Mouse (Mus musculus): ENCODE results near the gene Senp7. TPM values are rescaled to one million over a fixed set of nuclear protein-coding genes. Genes with fewer than 3 reads are reported as not detected.

Senp7 gene
- polyA plus RNA-seq, 1 experiment from 2014 or later = 10.5 TPM

DNA sequence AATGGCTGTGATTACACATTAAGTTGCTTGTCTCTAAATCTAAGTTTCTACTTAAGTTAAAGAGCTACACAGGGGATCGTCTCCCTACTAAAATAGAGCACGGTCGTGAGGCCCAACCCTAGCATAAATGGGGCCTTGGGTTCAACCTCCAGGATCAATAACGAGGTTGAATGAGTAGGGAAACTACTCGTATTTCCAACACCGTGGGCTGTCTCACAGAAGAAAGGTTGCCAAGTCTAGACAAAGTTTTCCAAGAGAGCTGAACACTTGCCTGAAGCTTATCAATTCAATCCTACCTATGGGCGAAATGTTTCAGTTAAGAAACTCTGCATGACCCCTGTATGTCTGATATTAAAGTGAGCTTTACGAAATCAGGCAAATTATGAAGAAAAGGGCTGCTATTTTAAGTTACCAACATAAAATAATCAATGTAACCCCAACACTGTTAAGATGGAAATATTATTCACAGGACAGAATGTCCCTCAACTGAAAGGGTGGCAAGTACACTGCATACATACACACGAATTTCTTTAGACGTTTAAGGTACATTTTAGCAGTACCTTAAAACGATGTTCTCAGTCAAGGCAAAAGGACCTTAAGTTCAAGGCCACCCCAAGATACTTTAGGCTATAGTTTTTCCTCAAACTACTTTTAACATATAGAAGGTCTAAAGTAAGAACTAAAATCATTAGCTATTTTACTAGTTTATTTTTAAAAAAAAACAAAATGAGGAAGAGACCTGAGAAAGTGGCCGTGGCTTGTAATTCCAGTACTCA is 20.1 kb upstream of the Senp7 start:
- ATAC-seq = no peak
- no peak for TF ChIP-seq CTCF (IDR thresholded peaks at IDR 0.05; ENCODE audit: low read depth)

DNA sequence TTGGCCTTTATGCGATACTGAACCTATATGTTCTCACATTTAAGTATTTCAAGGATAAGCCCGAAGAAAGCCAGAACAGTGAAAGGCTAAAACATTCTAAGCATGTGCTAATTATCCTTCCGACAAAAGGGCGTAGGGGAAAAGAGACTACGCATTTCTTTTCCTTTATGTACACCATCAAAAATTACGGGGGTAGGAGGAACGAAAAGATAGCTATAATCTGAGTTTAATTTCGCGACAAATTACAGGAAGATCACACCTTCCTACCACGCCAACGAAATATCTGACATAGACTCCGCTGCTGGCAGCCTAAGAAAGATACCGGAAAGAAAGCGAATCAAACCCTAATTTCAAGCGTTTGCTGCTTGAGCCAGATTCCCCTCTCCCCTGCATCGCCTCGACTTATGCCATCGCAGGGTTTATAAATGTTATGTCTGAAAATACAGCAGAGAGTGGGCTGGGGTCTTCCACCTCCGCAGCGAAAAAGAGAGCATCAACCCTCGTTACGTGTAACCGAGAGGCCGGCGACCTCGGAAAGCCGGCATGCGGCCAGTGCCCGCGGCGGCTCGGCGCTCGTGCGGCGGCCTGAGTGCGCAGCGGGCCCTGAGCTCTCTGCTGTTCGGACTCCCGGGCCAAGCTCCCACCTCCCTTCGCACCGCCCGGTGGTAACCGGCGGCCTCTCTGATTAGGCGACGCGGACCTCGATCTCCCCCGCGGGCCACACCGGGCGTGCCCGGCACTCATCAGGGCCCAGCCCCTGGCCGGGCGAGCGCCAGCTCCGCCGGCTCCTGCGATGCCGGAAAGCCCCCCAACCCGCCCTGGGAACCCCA is 19.2 kb upstream of the Senp7 start:
- Histone ChIP-seq H3K4me2 (replicated peaks; ENCODE audit: low read depth) (peak overlapping the region; percentile 77), H3K27ac (ENCODE audit: low read depth, low read length) (peak overlapping the region; percentile 97), H3K9me3 (ENCODE audit: control insufficient read depth) (no peaks in the 10 kb centered on the region), H3K9ac (ENCODE audit: low read depth, low read length) (peak overlapping the region; percentile 93), H3K27me3 (replicated peaks; ENCODE audit: control insufficient read depth, insufficient read depth, low read length) (no peaks in the 10 kb centered on the region), H3K4me3 (ENCODE audit: low read depth, low read length) (peak overlapping the region; percentile 95), H3K4me1 (replicated peaks; ENCODE audit: control insufficient read depth, insufficient read depth, low read length) (peaks cover 4% of the 10 kb centered on the region; the same call in 1 of the 2 replicates), H3K36me3 (ENCODE audit: control insufficient read depth, insufficient read depth) (peaks cover 12% of the 10 kb centered on the region)
- WGBS = 0% methylated on average over 62 of the region's 62 CpGs
- peak; percentile 90 for ATAC-seq
- TF ChIP-seq CTCF (IDR thresholded peaks at IDR 0.05; ENCODE audit: low read depth) = no peak

More for the DNA sequence above, 20.1 kb upstream of the Senp7 start:
- H3K4me1 ChIP-seq (replicated peaks; ENCODE audit: control insufficient read depth, insufficient read depth, low read length) = peaks cover 4% of the 10 kb centered on the region; the same call in 1 of the 2 replicates
- H3K27me3 ChIP-seq (replicated peaks; ENCODE audit: control insufficient read depth, insufficient read depth, low read length) = no peaks in the 10 kb centered on the region
- 21% methylated on average over 12 of the region's 12 CpGs for WGBS
- peak overlapping the region; percentile 95 for H3K4me3 ChIP-seq (ENCODE audit: low read depth, low read length)
- H3K27ac ChIP-seq (ENCODE audit: low read depth, low read length) = 0 out of 2 replicates have a peak overlapping the region, but pooled peaks have one; percentile 97
- H3K9ac ChIP-seq (ENCODE audit: low read depth, low read length) = peak overlapping the region; percentile 93; the same call in 1 of the 2 replicates
- peaks cover 8% of the 10 kb centered on the region for H3K36me3 ChIP-seq (ENCODE audit: control insufficient read depth, insufficient read depth)
- no peaks in the 10 kb centered on the region for H3K9me3 ChIP-seq (ENCODE audit: control insufficient read depth)
- peak overlapping the region; percentile 77 for H3K4me2 ChIP-seq (replicated peaks; ENCODE audit: low read depth)

DNA sequence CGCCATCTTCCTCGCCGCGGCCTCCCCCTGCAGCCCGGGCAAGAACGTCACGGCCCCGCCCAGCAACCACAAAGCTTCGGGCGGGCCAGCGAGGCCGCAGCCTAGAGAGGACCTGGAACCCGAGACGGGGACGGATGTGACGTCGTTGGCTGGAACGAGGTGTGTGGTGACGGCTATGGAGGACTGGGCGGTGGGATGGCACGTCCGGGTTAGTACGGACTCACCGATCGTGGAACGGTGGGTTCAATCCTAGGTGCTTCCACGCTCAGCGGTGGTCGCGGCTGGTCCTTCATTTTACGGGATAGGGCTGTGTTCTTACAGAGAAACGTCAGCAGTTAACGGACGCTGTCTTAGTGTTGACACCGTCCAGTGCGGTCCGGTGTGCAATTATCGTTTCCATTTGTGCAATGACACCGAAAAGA is 18.5 kb upstream of the Senp7 start, which contains the start of gene Pcnp:
Gene Pcnp, minus strand, starts transcription at position 79 of the 422 bp plus-strand sequence.
- Histone ChIP-seq H3K4me3 (ENCODE audit: low read depth, low read length) (peak within 1 kb of the TSS; percentile 95), H3K4me2 (replicated peaks; ENCODE audit: low read depth) (peak within 1 kb of the TSS; percentile 77), H3K27me3 (replicated peaks; ENCODE audit: control insufficient read depth, insufficient read depth, low read length) (no peaks in the 10 kb centered on the region), H3K36me3 (ENCODE audit: control insufficient read depth, insufficient read depth) (peaks cover 17% of the 10 kb centered on the region), H3K4me1 (replicated peaks; ENCODE audit: control insufficient read depth, insufficient read depth, low read length) (peaks cover 4% of the 10 kb centered on the region; the same call in 1 of the 2 replicates), H3K9me3 (ENCODE audit: control insufficient read depth) (no peaks in the 10 kb centered on the region), H3K9ac (ENCODE audit: low read depth, low read length) (peak within 1 kb of the TSS; percentile 93), H3K27ac (ENCODE audit: low read depth, low read length) (peak within 1 kb of the TSS; percentile 97)
- peak; percentile 100 for ATAC-seq
- under 1% methylated on average over 39 of the region's 39 CpGs for WGBS
- no peak for TF ChIP-seq CTCF (IDR thresholded peaks at IDR 0.05; ENCODE audit: low read depth)

DNA sequence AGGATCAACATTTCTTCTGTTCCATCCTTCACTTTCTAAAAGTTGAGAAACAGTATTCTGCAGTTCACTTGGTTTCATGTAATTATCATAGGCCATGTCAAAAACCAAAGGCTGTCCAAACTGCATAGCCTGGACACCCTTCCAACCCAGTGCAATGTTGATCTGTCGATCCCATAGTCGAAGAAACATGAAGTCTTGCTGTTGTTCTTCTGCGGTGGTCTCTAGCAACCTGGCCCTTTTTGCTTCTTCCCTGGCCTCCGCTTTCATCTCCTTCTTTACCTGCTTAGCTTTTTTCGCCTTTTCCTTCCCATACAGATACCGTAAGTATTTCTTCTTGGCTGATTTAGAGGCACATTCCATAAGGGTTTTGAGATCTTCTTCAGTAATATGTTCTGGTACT is 13.6 kb upstream of the Senp7 start:
- Histone ChIP-seq H3K27ac (ENCODE audit: low read depth, low read length) (no peak overlapping the region), H3K9ac (ENCODE audit: low read depth, low read length) (no peak overlapping the region), H3K4me3 (ENCODE audit: low read depth, low read length) (no peak overlapping the region), H3K36me3 (ENCODE audit: control insufficient read depth, insufficient read depth) (peaks cover 14% of the 10 kb centered on the region), H3K4me2 (replicated peaks; ENCODE audit: low read depth) (no peak overlapping the region), H3K27me3 (replicated peaks; ENCODE audit: control insufficient read depth, insufficient read depth, low read length) (no peaks in the 10 kb centered on the region), H3K4me1 (replicated peaks; ENCODE audit: control insufficient read depth, insufficient read depth, low read length) (0 out of 2 replicates have a peak, but pooled peaks cover 4% of the 10 kb centered on the region), H3K9me3 (ENCODE audit: control insufficient read depth) (no peaks in the 10 kb centered on the region)
- no peak for ATAC-seq
- TF ChIP-seq CTCF (IDR thresholded peaks at IDR 0.05; ENCODE audit: low read depth) = no peak
- WGBS = 93% methylated on average over 6 of the region's 6 CpGs

DNA sequence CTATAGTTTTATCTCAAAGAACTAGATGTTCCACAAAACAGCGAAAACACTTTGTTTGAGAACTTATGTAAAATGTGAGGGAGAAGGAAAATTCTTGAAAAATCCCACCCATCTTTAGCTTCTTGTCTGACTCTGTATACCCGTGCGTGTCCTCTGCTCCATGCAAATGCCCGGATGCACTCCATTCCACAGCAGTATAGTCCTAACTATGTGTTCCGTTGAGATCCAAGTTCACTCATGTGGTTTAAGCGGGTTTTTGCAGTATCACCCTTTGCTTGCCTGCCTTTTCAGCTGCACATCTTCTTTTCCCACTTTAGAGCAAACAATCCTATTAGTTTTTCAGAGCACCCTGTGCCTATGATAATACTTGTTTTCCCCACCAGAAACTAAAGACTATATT is 11.6 kb upstream of the Senp7 start:
- H3K4me3 ChIP-seq (ENCODE audit: low read depth, low read length) = peak overlapping the region; percentile 71
- 0 out of 2 replicates have a peak, but pooled peaks cover 4% of the 10 kb centered on the region for H3K4me1 ChIP-seq (replicated peaks; ENCODE audit: control insufficient read depth, insufficient read depth, low read length)
- 29% methylated on average over 6 of the region's 6 CpGs for WGBS
- TF ChIP-seq CTCF (IDR thresholded peaks at IDR 0.05; ENCODE audit: low read depth) = no peak
- H3K4me2 ChIP-seq (replicated peaks; ENCODE audit: low read depth) = peak overlapping the region; percentile 67
- no peak overlapping the region for H3K27ac ChIP-seq (ENCODE audit: low read depth, low read length)
- H3K9me3 ChIP-seq (ENCODE audit: control insufficient read depth) = no peaks in the 10 kb centered on the region
- H3K9ac ChIP-seq (ENCODE audit: low read depth, low read length) = peak overlapping the region; percentile 80
- no peak for ATAC-seq
- H3K36me3 ChIP-seq (ENCODE audit: control insufficient read depth, insufficient read depth) = peaks cover 14% of the 10 kb centered on the region
- H3K27me3 ChIP-seq (replicated peaks; ENCODE audit: control insufficient read depth, insufficient read depth, low read length) = no peaks in the 10 kb centered on the region

Data from intestine, postnatal 0 days (tissue).